Mouse (Mus musculus): Measurements from ENCODE around the gene Gigyf1. TPM values are rescaled to one million over a fixed set of nuclear protein-coding genes. Genes with fewer than 3 reads are reported as not detected.
A peak's percentile ranks its signal among the peaks of the same experiment; 100 is the strongest.

Gigyf1 gene
- polyA plus RNA-seq, 1 experiment from 2014 or later, result 4.0 TPM

DNA sequence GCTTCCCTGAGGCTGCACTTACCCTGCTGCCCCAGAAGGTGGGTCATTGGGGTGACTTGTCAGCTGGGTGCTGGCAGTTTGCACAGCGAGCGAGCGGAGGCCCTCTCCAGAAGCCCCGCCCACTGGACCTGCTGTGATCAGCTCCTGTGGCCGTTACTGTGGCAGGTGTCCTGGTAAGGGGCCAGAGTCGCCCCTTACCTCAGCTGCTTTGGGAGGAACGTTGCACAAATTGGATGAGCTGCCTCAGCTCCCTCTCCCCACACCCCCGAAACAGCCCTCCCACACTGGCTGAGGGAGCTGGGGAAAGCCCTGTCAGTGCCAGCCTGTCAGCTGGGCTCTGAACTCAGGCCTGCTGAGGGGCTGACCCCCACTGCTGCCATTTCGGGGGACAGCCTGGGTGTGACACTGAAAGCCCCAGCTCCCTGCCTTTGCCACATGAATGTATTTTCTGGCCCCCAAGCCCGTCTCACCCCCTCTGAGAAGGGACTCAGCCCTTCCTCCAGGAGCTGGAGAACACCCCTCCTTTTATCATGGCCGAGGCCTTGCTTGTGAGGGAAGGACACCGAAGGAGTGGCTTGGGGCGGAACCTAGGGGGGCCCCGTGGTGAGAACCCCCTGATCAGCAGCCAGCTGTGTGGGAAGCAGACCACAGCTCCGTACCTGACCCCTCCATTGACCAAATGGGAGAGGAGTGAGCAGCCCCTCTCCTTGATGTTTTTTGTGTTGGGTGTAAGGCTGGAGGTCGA is 8.0 kb downstream of the Gigyf1 start:
- H3K4me1 ChIP-seq (ENCODE audit: insufficient read depth), result peaks cover 16% of the 10 kb centered on the region
- TF ChIP-seq EP300 (IDR thresholded peaks at IDR 0.05; ENCODE audit: low read depth) (no peak), CTCF (IDR thresholded peaks at IDR 0.05; ENCODE audit: low read depth) (peak; percentile 34)
- DNase-seq, result peak; percentile 76
- H3K4me2 ChIP-seq (ENCODE audit: low read depth, low read length), result no peak overlapping the region
- ATAC-seq, result peak; percentile 56
- no peaks in the 10 kb centered on the region for H3K9me3 ChIP-seq (ENCODE audit: low read length)
- no peaks in the 10 kb centered on the region for H3K27me3 ChIP-seq (ENCODE audit: insufficient read depth, low read length)
- H3K9ac ChIP-seq (replicated peaks), result no peak overlapping the region
- peak overlapping the region; percentile 12; the same call in 1 of the 2 replicates for H3K27ac ChIP-seq (ENCODE audit: low read depth)
- 44% methylated on average over 16 of the region's 16 CpGs for WGBS (ENCODE audit: insufficient replicate concordance)
- H3K36me3 ChIP-seq (replicated peaks; ENCODE audit: insufficient read depth, low read length), result peaks cover 89% of the 10 kb centered on the region
- H3K4me3 ChIP-seq (ENCODE audit: low read depth, low read length), result no peak overlapping the region

DNA sequence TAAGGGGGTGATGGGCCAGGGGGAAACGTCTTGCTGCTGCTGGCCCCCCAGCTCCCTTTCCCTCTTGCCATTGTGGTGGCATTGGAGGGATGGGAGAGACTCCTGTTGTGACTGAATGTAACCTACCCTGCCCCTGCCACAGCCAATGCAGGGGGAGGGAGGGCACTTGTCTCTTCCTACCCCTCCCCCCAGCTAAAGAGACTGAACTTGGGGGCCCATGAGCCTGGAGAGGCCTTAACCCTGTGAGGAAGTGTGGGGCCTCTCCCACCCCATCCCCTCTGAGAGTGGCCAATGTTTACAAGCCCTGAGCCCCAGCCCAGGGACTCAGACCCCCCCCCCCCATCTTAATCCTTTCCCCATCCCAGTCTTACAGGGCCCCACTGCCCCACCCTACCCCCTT is 9.1 kb downstream of the Gigyf1 start:
- Histone ChIP-seq H3K27ac (ENCODE audit: low read depth) (no peak overlapping the region), H3K27me3 (ENCODE audit: insufficient read depth, low read length) (no peaks in the 10 kb centered on the region), H3K4me3 (ENCODE audit: low read depth, low read length) (no peak overlapping the region), H3K9ac (replicated peaks) (no peak overlapping the region), H3K4me2 (ENCODE audit: low read depth, low read length) (no peak overlapping the region), H3K9me3 (ENCODE audit: low read length) (no peaks in the 10 kb centered on the region), H3K4me1 (ENCODE audit: insufficient read depth) (peaks cover 16% of the 10 kb centered on the region), H3K36me3 (replicated peaks; ENCODE audit: insufficient read depth, low read length) (peaks cover 78% of the 10 kb centered on the region)
- TF ChIP-seq CTCF (IDR thresholded peaks at IDR 0.05; ENCODE audit: low read depth) (no peak), EP300 (IDR thresholded peaks at IDR 0.05; ENCODE audit: low read depth) (no peak)
- ATAC-seq (no peak), DNase-seq (no peak)
- WGBS (ENCODE audit: insufficient replicate concordance), result 57% methylated on average over 1 of the region's 1 CpGs

DNA sequence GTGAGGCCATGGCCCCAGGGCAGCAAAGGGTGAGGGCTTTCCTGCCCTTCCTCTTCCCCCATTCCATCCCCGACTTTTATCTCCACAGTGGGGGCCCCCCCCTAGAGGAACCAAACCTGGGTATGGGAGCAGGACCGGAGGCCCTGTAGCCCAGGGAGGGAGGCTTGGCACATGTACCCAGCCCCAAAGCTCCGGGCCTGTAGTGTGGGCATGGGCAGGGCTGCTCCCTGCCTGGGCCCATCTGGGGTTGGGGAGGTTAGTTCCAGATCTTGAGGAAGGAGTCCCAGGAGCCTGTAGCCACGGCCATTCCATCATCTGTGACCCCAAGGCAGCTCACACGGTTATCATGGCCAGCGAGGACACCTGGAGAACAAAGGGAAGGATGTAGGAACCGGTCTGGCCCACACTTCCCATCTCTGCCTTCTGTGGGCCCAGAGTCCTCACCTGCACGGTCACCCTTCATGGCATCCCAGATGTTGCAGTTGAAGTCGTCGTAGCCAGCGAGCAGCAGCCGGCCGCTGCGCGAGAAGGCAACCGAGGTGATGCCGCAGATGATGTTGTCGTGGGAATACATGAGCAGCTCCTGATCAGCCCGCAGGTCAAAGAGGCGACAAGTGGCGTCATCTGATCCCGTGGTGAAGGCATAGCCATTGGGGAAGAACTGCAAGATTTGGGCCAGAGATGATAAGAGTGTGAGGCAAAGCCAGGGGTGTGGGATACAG is 10.1 kb downstream of the Gigyf1 start:
- Histone ChIP-seq H3K4me2 (ENCODE audit: low read depth, low read length) (no peak overlapping the region), H3K4me3 (ENCODE audit: low read depth, low read length) (no peak overlapping the region), H3K4me1 (ENCODE audit: insufficient read depth) (peaks cover 16% of the 10 kb centered on the region), H3K27ac (ENCODE audit: low read depth) (no peak overlapping the region), H3K36me3 (replicated peaks; ENCODE audit: insufficient read depth, low read length) (peaks cover 69% of the 10 kb centered on the region), H3K9ac (replicated peaks) (no peak overlapping the region), H3K27me3 (ENCODE audit: insufficient read depth, low read length) (no peaks in the 10 kb centered on the region), H3K9me3 (ENCODE audit: low read length) (no peaks in the 10 kb centered on the region)
- WGBS (ENCODE audit: insufficient replicate concordance), result 79% methylated on average over 22 of the region's 22 CpGs
- TF ChIP-seq EP300 (IDR thresholded peaks at IDR 0.05; ENCODE audit: low read depth), result no peak
- TF ChIP-seq CTCF (IDR thresholded peaks at IDR 0.05; ENCODE audit: low read depth), result no peak
- no peak for ATAC-seq
- DNase-seq, result no peak

DNA sequence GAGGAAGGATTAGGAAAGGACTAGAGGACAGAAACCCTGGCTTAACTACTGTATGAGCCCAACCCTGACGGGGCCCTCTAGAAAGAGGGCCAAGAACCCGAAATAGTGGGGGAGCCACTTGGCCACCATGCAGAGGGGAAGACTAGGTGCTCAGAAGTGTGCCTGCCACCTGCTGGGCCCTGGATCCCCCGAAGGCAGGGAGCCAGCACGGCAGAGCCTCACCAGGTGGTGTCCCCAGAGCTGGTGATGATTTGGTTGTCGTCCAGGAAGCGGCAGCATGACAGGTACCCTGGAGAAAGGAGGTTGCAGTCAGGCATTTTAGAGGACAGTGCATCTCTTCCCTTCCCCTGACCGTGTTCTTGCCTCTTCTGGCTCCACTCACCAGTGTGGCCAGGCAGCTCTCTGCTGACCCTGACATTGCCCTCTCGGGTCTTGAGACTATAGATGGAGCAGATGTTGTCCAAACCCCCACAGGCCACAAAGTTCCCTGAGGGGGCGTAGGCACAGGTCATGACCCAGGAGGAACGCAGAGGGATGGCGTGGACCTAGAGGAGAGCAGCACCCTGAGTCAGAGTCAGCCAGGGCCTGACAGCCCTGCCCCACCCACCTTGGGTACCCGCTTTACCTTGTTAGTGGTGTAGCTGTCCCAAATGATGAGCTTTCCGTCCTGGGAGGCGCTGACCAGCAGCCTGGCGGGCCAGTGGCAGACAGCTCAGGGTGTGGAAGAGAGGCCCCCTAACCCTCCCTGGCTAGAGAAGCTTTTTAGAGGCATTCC is 11.1 kb downstream of the Gigyf1 start:
- no peaks in the 10 kb centered on the region for H3K27me3 ChIP-seq (ENCODE audit: insufficient read depth, low read length)
- 78% methylated on average over 15 of the region's 15 CpGs for WGBS (ENCODE audit: insufficient replicate concordance)
- ATAC-seq (no peak), DNase-seq (no peak)
- TF ChIP-seq EP300 (IDR thresholded peaks at IDR 0.05; ENCODE audit: low read depth) (no peak), CTCF (IDR thresholded peaks at IDR 0.05; ENCODE audit: low read depth) (no peak)
- H3K4me2 ChIP-seq (ENCODE audit: low read depth, low read length), result no peak overlapping the region
- peaks cover 59% of the 10 kb centered on the region for H3K36me3 ChIP-seq (replicated peaks; ENCODE audit: insufficient read depth, low read length)
- H3K9ac ChIP-seq (replicated peaks), result no peak overlapping the region
- no peak overlapping the region for H3K27ac ChIP-seq (ENCODE audit: low read depth)
- no peak overlapping the region for H3K4me3 ChIP-seq (ENCODE audit: low read depth, low read length)
- no peaks in the 10 kb centered on the region for H3K9me3 ChIP-seq (ENCODE audit: low read length)
- H3K4me1 ChIP-seq (ENCODE audit: insufficient read depth), result peaks cover 16% of the 10 kb centered on the region

DNA sequence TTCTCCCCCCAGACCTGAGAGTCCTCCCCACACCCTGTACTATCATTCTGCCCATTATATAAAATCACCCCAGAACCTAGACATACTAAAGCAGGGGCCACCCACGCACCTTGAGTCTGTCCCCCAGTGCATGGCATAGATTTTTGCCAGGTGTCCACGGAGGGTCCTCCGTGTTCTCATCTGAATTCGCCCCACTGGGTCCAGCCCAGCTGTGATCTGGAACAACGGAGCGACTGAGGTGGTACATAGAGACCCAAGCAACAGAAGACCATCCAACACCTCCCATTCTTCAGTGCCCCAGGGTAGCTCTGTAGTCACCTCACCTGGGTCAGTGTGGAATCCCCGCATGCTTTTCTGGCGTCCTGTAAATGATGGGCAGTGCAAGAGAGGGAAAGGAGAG is 11.7 kb downstream of the Gigyf1 start:
- Histone ChIP-seq H3K27ac (ENCODE audit: low read depth) (no peak overlapping the region), H3K9ac (replicated peaks) (no peak overlapping the region), H3K9me3 (ENCODE audit: low read length) (no peaks in the 10 kb centered on the region), H3K36me3 (replicated peaks; ENCODE audit: insufficient read depth, low read length) (peaks cover 53% of the 10 kb centered on the region), H3K4me2 (ENCODE audit: low read depth, low read length) (peak overlapping the region; percentile 90), H3K27me3 (ENCODE audit: insufficient read depth, low read length) (no peaks in the 10 kb centered on the region), H3K4me1 (ENCODE audit: insufficient read depth) (peaks cover 16% of the 10 kb centered on the region), H3K4me3 (ENCODE audit: low read depth, low read length) (peak overlapping the region; percentile 96; the same call in 1 of the 2 replicates)
- DNase-seq (no peak), ATAC-seq (no peak)
- WGBS (ENCODE audit: insufficient replicate concordance), result 85% methylated on average over 8 of the region's 8 CpGs
- TF ChIP-seq CTCF (IDR thresholded peaks at IDR 0.05; ENCODE audit: low read depth) (no peak), EP300 (IDR thresholded peaks at IDR 0.05; ENCODE audit: low read depth) (no peak)
